Mouse (Mus musculus) lung, postnatal 0 days (tissue): Measurements from ENCODE around the gene Cog3. TPM values are rescaled to one million over a fixed set of nuclear protein-coding genes. Genes with fewer than 3 reads are reported as not detected.
A peak's percentile ranks its signal among the peaks of the same experiment; 100 is the strongest.

Source experiments
- ATAC-seq: fragments of 200-750 bp; cut with Nextera tagmentation; 2 replicates; pipeline ENCODE4 v1.8.0; 2017; ENCODE audit warnings: moderate library complexity
- DNase-seq: peaks from one replicate; pipeline ENCODE4 v3.0.0-alpha.2; 2016; ENCODE audit warnings: low spot score
- H3K27ac ChIP-seq: fragments of 300-500 bp; sonication (generic); 2 replicates; pipeline ENCODE4 v1.5.1; 2014; ENCODE audit warnings: antibody characterized with exemption, mild to moderate bottlenecking, low read length, mixed read lengths
- H3K27me3 ChIP-seq: fragments of 300-500 bp; sonication (generic); replicated peaks from 2 replicates; pipeline ENCODE4 v1.6.1; 2014; ENCODE audit warnings: low read length, mixed read lengths; ENCODE audit not compliant: insufficient read depth
- H3K36me3 ChIP-seq: fragments of 300-500 bp; sonication (generic); 2 replicates; pipeline ENCODE4 v1.6.1; 2014; ENCODE audit warnings: low read length, mixed read lengths; ENCODE audit not compliant: insufficient read depth
- H3K4me1 ChIP-seq: fragments of 300-500 bp; sonication (generic); 2 replicates; pipeline ENCODE4 v1.6.1; 2014; ENCODE audit warnings: antibody characterized with exemption, low read depth, low read length, mixed read lengths; ENCODE audit not compliant: insufficient read depth
- H3K4me2 ChIP-seq: fragments of 300-500 bp; sonication (generic); replicated peaks from 2 replicates; pipeline ENCODE4 v1.6.1; 2014; ENCODE audit warnings: low read depth, mild to moderate bottlenecking, low read length, moderate library complexity, mixed read lengths
- H3K4me3 ChIP-seq: fragments of 300-500 bp; sonication (generic); 2 replicates; pipeline ENCODE4 v1.5.1; 2014; ENCODE audit warnings: low read depth, low read length
- H3K9ac ChIP-seq: fragments of 300-500 bp; sonication (generic); replicated peaks from 2 replicates; pipeline ENCODE4 v1.6.1; 2014; ENCODE audit warnings: low read depth, mild to moderate bottlenecking
- H3K9me3 ChIP-seq: fragments of 300-500 bp; sonication (generic); 2 replicates; pipeline ENCODE4 v1.6.1; 2016; ENCODE audit warnings: low read length, mixed read lengths
- CTCF ChIP-seq: IDR thresholded peaks from 2 replicates; pipeline ENCODE4 v1.5.1; 2016; ENCODE audit warnings: antibody characterized with exemption, mild to moderate bottlenecking
- EP300 ChIP-seq: IDR thresholded peaks from 2 replicates; pipeline ENCODE4 v1.6.1; 2016; ENCODE audit warnings: antibody characterized with exemption, mild to moderate bottlenecking, control low read depth
- WGBS: fragments of 180-500 bp; shearing (Covaris S2); extraction: QIAGEN DNeasy Blood & Tissue Kit; methylation state at CpG from one replicate; pipeline ENCODE4 v1.1.7; 2014; 5-methylcytosine and 5-hydroxymethylcytosine counted together
- polyA plus RNA-seq: library from polyadenylated mRNA; unstranded; fragments of >200 nt; fragmentation: Nextera tagmentation; extraction: Ambion mirVana; gene quantifications from 2 replicates; pipeline ENCODE4 v1.2.1, GENCODE M21; 2015

Cog3 gene
- polyA plus RNA-seq, 1 experiment from 2014 or later, result 13.4 TPM

DNA sequence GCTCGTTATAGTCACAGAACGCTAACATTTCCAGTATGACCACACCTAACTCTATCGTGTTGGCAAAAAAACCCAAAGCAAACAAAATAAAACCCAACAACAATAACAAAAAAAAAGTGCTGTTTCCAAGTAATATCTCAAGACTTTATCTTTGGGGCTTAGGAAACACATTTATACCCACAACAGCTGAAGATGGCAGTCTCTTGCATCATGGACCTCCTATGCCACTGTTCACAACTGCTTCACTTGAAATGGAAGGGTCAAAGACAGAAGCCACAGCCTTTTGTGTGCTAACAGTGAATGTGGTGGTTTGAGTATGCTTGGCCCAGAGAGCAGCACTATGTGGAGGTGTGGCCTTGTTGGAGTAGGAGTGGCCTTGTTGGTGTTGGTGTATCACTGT lies 37.1 kb upstream of the Cog3 start:
- H3K4me1 ChIP-seq, result no peaks in the 10 kb centered on the region
- no peaks in the 10 kb centered on the region for H3K36me3 ChIP-seq
- H3K9ac ChIP-seq, result no peak overlapping the region
- ATAC-seq (no peak), DNase-seq (no peak)
- 81% methylated on average over 3 of the region's 3 CpGs for WGBS
- no peak overlapping the region for H3K4me3 ChIP-seq
- H3K27ac ChIP-seq, result no peak overlapping the region
- no peaks in the 10 kb centered on the region for H3K27me3 ChIP-seq
- no peak overlapping the region for H3K4me2 ChIP-seq
- TF ChIP-seq CTCF (no peak), EP300 (no peak)
- H3K9me3 ChIP-seq, result no peaks in the 10 kb centered on the region

GRCm38 (mm10) chr14:75790411-75790996 lies 36.2 kb upstream of the Cog3 start:
- no peak for ATAC-seq
- TF ChIP-seq CTCF, result no peak
- no peak for TF ChIP-seq EP300
- Histone ChIP-seq H3K9me3 (no peaks in the 10 kb centered on the region), H3K4me3 (no peak overlapping the region), H3K4me2 (no peak overlapping the region), H3K27ac (no peak overlapping the region), H3K27me3 (no peaks in the 10 kb centered on the region), H3K36me3 (no peaks in the 10 kb centered on the region), H3K4me1 (no peaks in the 10 kb centered on the region), H3K9ac (no peak overlapping the region)
- DNase-seq, result peak; percentile 11
- WGBS, result 64% methylated on average over 3 of the region's 3 CpGs

GRCm38 (mm10) chr14:75789291-75789690 lies 35.0 kb upstream of the Cog3 start:
- Histone ChIP-seq H3K4me3 (no peak overlapping the region), H3K27me3 (no peaks in the 10 kb centered on the region), H3K9ac (no peak overlapping the region), H3K9me3 (no peaks in the 10 kb centered on the region), H3K27ac (no peak overlapping the region), H3K36me3 (no peaks in the 10 kb centered on the region), H3K4me2 (no peak overlapping the region), H3K4me1 (no peaks in the 10 kb centered on the region)
- no peak for TF ChIP-seq CTCF
- no peak for TF ChIP-seq EP300
- 73% methylated on average over 6 of the region's 6 CpGs for WGBS
- no peak for ATAC-seq
- no peak for DNase-seq

GRCm38 (mm10) chr14:75787794-75788175 lies 33.5 kb upstream of the Cog3 start:
- H3K4me1 ChIP-seq, result no peaks in the 10 kb centered on the region
- H3K36me3 ChIP-seq, result no peaks in the 10 kb centered on the region
- ATAC-seq (no peak), DNase-seq (no peak)
- H3K27ac ChIP-seq, result no peak overlapping the region
- 28% methylated on average over 7 of the region's 7 CpGs for WGBS
- no peak for TF ChIP-seq CTCF
- no peak for TF ChIP-seq EP300
- H3K4me2 ChIP-seq, result peak overlapping the region; percentile 80
- peak overlapping the region; percentile 68 for H3K4me3 ChIP-seq
- no peaks in the 10 kb centered on the region for H3K27me3 ChIP-seq
- no peaks in the 10 kb centered on the region for H3K9me3 ChIP-seq
- H3K9ac ChIP-seq, result no peak overlapping the region

- Histone ChIP-seq H3K4me2 (peak within 1 kb of the TSS; percentile 80), H3K27ac (peak within 1 kb of the TSS; percentile 78), H3K36me3 (no peaks in the 10 kb centered on the region), H3K4me1 (no peaks in the 10 kb centered on the region), H3K9ac (peak within 1 kb of the TSS; percentile 61), H3K27me3 (no peaks in the 10 kb centered on the region), H3K4me3 (peak within 1 kb of the TSS; percentile 68), H3K9me3 (no peaks in the 10 kb centered on the region)
- ATAC-seq (peak; percentile 100), DNase-seq (peak; percentile 99)
- 5% methylated on average over 51 of the region's 51 CpGs for WGBS
- no peak for TF ChIP-seq EP300
These were observed 32.8 kb upstream of the Cog3 start, which contains the start of gene Slc25a30 for GRCm38 (mm10) chr14:75786868-75787793. Slc25a30 (minus strand) TSS chr14:75787037.

DNA sequence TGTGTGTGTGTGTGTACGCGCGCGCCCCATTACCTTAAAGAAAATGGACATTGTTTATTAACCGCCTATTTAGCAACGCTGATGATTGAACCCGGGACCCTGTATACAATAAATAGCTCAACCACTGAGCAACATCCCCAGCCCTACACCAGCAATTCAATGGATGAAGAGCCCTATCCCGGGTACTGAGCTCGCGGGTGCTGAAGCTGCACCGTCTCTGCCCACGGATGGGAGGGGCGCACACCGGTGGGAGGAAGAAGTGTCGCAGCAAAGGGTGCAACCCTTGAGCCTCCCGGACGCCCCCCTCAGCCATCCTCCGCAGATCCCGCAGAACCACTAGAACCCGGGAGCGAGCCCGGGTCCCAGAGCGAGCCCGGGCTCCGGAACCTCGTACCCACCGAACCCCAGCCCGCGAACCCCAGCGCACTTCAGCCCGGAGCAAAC lies 32.1 kb upstream of the Cog3 start:
- DNase-seq (peak; percentile 44), ATAC-seq (peak; percentile 50)
- TF ChIP-seq CTCF (no peak; the same call in 1 of the 2 replicates), EP300 (no peak)
- H3K9ac ChIP-seq, result peak overlapping the region; percentile 61
- 1% methylated on average over 31 of the region's 31 CpGs for WGBS
- H3K4me1 ChIP-seq, result no peaks in the 10 kb centered on the region
- H3K4me3 ChIP-seq, result peak overlapping the region; percentile 68
- H3K4me2 ChIP-seq, result peak overlapping the region; percentile 80
- no peaks in the 10 kb centered on the region for H3K9me3 ChIP-seq
- H3K27ac ChIP-seq, result peak overlapping the region; percentile 78
- H3K36me3 ChIP-seq, result no peaks in the 10 kb centered on the region
- H3K27me3 ChIP-seq, result no peaks in the 10 kb centered on the region
